Mouse (Mus musculus) forebrain, embryonic 14.5 days (tissue): ENCODE results near the gene Pbx2. TPM values are rescaled to one million over a fixed set of nuclear protein-coding genes. Genes with fewer than 3 reads are reported as not detected.

Experiments
- ATAC-seq: fragments of 200-750 bp; cut with Nextera tagmentation; 2 replicates; pipeline ENCODE4 v1.8.0; 2017; ENCODE audit warnings: mild to moderate bottlenecking, moderate library complexity
- DNase-seq: peaks from one replicate; pipeline ENCODE4 v3.0.0-alpha.2; 2015; ENCODE audit warnings: low spot score
- H3K27ac ChIP-seq: fragments of 300-500 bp; sonication (generic); 2 replicates; pipeline ENCODE4 v1.5.1; 2014; ENCODE audit warnings: low read depth, mild to moderate bottlenecking, control low read depth, low read length, moderate library complexity
- H3K27me3 ChIP-seq: fragments of 300-500 bp; sonication (generic); replicated peaks from 2 replicates; pipeline ENCODE4 v1.6.1; 2014; ENCODE audit warnings: low read length, control low read depth, mixed read lengths; ENCODE audit not compliant: control insufficient read depth, insufficient read depth
- H3K36me3 ChIP-seq: fragments of 300-500 bp; sonication (generic); 2 replicates; pipeline ENCODE4 v1.6.1; 2014; ENCODE audit warnings: low read length, control low read depth; ENCODE audit not compliant: control insufficient read depth, insufficient read depth
- H3K4me1 ChIP-seq: fragments of 300-500 bp; sonication (generic); 2 replicates; pipeline ENCODE4 v1.6.1; 2014; ENCODE audit warnings: antibody characterized with exemption, low read length, control low read depth; ENCODE audit not compliant: control insufficient read depth, insufficient read depth
- H3K4me2 ChIP-seq: fragments of 300-500 bp; sonication (generic); 2 replicates; pipeline ENCODE4 v1.6.1; 2014; ENCODE audit warnings: mild to moderate bottlenecking, control low read depth, low read length
- H3K4me3 ChIP-seq: fragments of 300-500 bp; sonication (generic); 2 replicates; pipeline ENCODE4 v1.5.1; 2014; ENCODE audit warnings: low read depth, low read length, control low read depth
- H3K9ac ChIP-seq: fragments of 300-500 bp; sonication (generic); 2 replicates; pipeline ENCODE4 v1.6.1; 2014; ENCODE audit warnings: mild to moderate bottlenecking, low read length, control low read depth, moderate library complexity
- H3K9me3 ChIP-seq: fragments of 300-500 bp; sonication (generic); replicated peaks from 2 replicates; pipeline ENCODE4 v1.6.1; 2016; ENCODE audit warnings: low read length, control low read depth, mixed read lengths; ENCODE audit not compliant: control insufficient read depth
- WGBS: fragments of 180-500 bp; shearing (Covaris S2); extraction: QIAGEN DNeasy Blood & Tissue Kit; methylation state at CpG from one replicate; pipeline ENCODE4 v1.1.7; 2014; 5-methylcytosine and 5-hydroxymethylcytosine counted together
- polyA plus RNA-seq: library from polyadenylated mRNA; unstranded; fragments of >200 nt; fragmentation: Nextera tagmentation; extraction: Ambion mirVana; gene quantifications from 2 replicates; pipeline ENCODE4 v1.2.1, GENCODE M21; 2014

Pbx2 gene
- polyA plus RNA-seq, 1 experiment from 2014 or later = 9.6 TPM

DNA sequence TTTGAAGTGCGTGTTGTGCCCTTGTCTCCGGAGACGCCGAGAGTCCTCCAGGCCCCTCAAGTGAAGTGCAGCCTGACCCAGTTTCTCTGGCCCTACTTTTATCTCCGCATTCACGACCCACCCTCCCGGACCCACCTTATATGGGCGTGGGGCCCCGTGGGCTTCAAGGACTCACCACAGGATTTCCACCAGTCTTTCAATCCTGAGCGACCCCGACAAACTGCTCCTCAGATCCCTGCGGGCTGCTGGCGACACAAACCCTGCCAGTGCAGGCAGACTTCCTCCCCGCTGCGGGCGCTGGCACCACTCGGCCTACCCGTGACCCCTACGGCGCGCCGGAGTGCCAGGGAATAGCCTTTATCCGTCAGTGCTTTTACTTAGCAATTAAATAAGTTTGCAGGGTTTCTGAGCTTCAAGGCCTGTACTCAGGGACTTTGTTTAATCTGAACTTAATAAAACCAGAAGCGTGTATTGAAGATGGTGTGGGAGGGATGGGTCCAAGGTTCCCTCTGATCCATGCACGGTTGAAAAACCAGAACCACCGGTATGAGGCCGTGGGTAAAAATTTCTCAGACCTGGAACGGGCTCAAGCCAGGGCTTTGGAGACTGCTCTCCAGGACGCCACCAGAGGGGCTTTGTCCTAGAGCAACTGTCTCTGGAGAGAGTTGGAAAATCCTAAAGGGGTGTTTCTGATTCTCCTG, 37.0 kb downstream of the Pbx2 start, which contains the start of gene Ppt2:
Gene Ppt2, minus strand, starts transcription at position 568 of the 701 bp plus-strand sequence.
- no peaks in the 10 kb centered on the region for H3K9me3 ChIP-seq
- peak within 1 kb of the TSS; percentile 71 for H3K4me3 ChIP-seq
- 8% methylated on average over 29 of the region's 29 CpGs for WGBS
- H3K27ac ChIP-seq = peak within 1 kb of the TSS; percentile 91
- ATAC-seq = peak; percentile 0; the same call in 1 of the 2 replicates
- peak; percentile 36 for DNase-seq
- peak within 1 kb of the TSS; percentile 76 for H3K9ac ChIP-seq
- peaks cover 14% of the 10 kb centered on the region for H3K36me3 ChIP-seq
- peaks cover 20% of the 10 kb centered on the region for H3K27me3 ChIP-seq
- H3K4me2 ChIP-seq = peak within 1 kb of the TSS; percentile 87
- peaks cover 40% of the 10 kb centered on the region for H3K4me1 ChIP-seq

DNA sequence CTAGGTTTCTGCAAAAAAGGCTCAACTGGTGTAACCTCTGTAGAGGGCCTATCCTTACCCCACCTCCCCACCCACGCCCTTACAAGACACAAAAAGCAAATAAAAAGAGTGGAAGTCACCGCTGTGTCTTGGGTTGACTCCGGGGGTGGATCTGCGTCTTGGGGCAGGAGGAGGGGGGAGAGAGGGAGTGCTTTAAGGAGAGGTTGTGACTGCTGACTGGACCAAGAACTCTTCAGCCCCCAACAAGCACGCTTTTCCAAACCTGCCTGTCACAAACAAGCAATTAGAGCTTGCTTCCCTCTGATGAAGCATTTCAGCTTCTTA, 37.5 kb downstream of the Pbx2 start:
- Histone ChIP-seq H3K4me2 (peak overlapping the region; percentile 87), H3K27ac (peak overlapping the region; percentile 91; the same call in 1 of the 2 replicates), H3K4me3 (peak overlapping the region; percentile 71), H3K9me3 (no peaks in the 10 kb centered on the region), H3K36me3 (peaks cover 11% of the 10 kb centered on the region), H3K27me3 (peaks cover 20% of the 10 kb centered on the region), H3K4me1 (peaks cover 40% of the 10 kb centered on the region), H3K9ac (peak overlapping the region; percentile 76)
- DNase-seq = no peak
- ATAC-seq = no peak
- WGBS = 21% methylated on average over 5 of the region's 5 CpGs

DNA sequence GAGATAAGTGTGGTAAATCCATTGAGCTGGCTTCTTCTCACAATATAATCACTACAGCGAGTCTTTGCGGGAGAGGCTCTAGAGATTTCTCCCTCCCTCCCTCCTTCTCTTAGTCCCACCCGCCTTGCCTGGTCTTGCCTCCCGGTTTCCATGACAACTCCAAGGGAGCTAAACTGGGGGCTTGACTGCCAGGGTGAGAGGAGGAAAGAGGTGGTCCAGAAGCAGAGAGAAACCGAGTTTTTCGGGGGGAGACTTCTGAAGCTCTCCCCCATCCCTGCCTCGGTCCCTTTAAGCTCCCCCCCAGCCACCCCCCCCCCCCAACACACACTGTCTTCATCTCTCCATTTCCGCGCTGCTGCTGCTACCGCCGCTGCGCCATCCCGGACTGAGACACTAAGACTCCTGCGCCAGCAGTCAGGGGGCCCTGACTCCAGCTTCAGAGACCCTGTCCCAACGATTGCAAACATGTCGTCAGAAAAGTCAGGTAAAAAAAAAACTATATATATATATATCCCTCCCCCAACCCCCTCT, 38.2 kb downstream of the Pbx2 start, which contains the start of gene Prrt1:
Gene Prrt1, plus strand, starts transcription at position 313 of the 531 bp plus-strand sequence.
- Histone ChIP-seq H3K27ac (peak within 1 kb of the TSS; percentile 91), H3K4me3 (peak within 1 kb of the TSS; percentile 71), H3K36me3 (peaks cover 5% of the 10 kb centered on the region), H3K4me1 (peaks cover 40% of the 10 kb centered on the region), H3K27me3 (peaks cover 20% of the 10 kb centered on the region), H3K4me2 (peak within 1 kb of the TSS; percentile 87), H3K9ac (peak within 1 kb of the TSS; percentile 76), H3K9me3 (no peaks in the 10 kb centered on the region)
- WGBS = 1% methylated on average over 16 of the region's 16 CpGs
- ATAC-seq = peak; percentile 35; the same call in 1 of the 2 replicates
- DNase-seq = peak; percentile 90

DNA sequence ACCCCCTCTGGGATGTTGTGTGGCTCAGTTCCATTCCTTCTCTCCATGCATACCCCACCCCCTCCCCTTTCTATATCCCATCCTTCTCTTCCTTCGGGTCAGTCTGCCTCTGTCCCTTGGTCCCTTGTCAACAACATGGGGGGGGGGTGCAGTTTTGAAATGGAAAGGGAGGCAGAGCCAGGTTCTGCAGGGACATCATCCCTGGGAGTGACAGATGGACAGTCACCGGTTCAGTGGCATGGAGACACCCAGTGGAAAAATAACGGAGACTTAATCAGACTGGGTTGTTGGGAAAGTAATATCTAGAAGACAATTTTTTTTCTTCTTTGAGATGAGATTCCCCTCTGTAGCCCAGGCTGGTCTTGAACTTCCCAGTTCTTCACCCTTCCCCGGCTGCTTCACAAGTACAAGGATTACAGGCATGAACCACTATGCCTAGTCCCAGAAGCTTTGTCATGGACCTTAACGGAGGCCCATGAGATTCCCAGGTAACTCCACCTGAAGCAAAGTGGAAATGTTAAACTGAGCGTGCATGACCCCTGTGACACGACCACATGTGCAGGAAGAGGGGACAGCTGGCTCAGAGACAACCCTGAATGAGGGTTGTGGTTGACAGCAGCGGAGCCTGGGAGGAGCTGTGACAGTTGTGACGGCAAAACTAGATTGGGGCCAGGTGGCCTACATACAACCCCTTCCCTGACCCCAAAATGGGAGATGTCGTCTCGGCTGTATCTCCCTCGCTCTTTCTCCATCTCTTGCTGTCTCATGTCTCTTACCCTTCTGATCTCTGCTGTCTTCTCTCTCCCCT, 38.9 kb downstream of the Pbx2 start:
- no peak for DNase-seq
- WGBS = 21% methylated on average over 12 of the region's 12 CpGs
- Histone ChIP-seq H3K4me1 (peaks cover 40% of the 10 kb centered on the region), H3K9ac (peak overlapping the region; percentile 52), H3K4me2 (peak overlapping the region; percentile 87), H3K36me3 (peaks cover 5% of the 10 kb centered on the region), H3K4me3 (peak overlapping the region; percentile 71), H3K27me3 (peaks cover 20% of the 10 kb centered on the region), H3K27ac (peak overlapping the region; percentile 9; the same call in 1 of the 2 replicates), H3K9me3 (no peaks in the 10 kb centered on the region)
- ATAC-seq = no peak

DNA sequence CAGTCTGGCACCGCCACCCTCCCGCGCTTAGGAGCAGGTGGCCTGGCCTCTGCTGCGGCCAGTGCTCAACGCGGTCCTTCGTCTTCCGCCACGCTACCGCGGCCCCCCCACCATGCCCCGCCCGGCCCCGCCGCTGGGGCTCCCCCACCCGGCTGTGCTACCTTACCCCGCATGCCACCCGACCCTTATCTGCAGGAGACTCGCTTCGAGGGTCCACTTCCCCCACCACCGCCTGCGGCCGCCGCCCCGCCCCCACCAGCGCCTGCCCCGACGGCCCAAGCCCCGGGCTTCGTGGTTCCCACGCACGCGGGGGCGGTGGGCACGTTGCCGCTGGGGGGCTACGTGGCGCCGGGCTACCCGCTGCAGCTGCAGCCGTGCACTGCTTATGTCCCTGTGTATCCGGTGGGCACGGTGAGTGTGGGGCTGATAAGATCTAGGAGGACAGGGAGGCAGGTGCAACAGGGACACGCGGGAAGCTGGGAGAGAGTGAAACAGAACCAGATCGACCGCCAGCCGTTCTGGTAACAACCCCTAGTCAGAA, 39.8 kb downstream of the Pbx2 start:
- WGBS = 4% methylated on average over 45 of the region's 48 CpGs
- ATAC-seq = no peak
- Histone ChIP-seq H3K27me3 (peaks cover 20% of the 10 kb centered on the region), H3K9ac (peak overlapping the region; percentile 52), H3K4me2 (peak overlapping the region; percentile 87), H3K27ac (no peak overlapping the region), H3K36me3 (no peaks in the 10 kb centered on the region), H3K4me1 (peaks cover 40% of the 10 kb centered on the region), H3K9me3 (no peaks in the 10 kb centered on the region), H3K4me3 (peak overlapping the region; percentile 71)
- DNase-seq = no peak

DNA sequence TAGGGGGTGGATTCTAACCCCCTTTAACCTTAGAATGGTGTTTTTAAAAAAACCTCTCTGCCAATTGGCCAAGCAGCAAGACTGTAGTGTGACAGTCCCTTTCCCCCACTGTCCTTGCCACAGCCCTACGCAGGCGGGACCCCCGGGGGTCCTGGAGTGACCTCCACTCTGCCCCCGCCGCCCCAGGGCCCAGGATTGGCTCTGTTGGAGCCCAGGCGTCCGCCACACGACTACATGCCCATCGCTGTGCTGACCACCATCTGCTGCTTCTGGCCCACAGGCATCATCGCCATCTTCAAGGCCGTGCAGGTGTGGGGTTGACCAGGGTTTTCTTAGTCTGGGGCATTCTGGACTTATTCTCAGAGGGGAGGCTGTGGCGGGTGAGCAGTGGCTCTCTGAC, 40.6 kb downstream of the Pbx2 start:
- WGBS = 8% methylated on average over 12 of the region's 12 CpGs
- H3K4me1 ChIP-seq = peaks cover 34% of the 10 kb centered on the region

GRCm38 (mm10) chr17:34632261-34632691, 41.2 kb downstream of the Pbx2 start:
- Histone ChIP-seq H3K27ac (no peak overlapping the region), H3K27me3 (peaks cover 20% of the 10 kb centered on the region), H3K4me2 (peak overlapping the region; percentile 87), H3K9me3 (no peaks in the 10 kb centered on the region), H3K4me3 (peak overlapping the region; percentile 25), H3K9ac (peak overlapping the region; percentile 41), H3K4me1 (peaks cover 34% of the 10 kb centered on the region), H3K36me3 (no peaks in the 10 kb centered on the region)
- WGBS = under 1% methylated on average over 26 of the region's 26 CpGs
- DNase-seq (peak; percentile 60), ATAC-seq (peak; percentile 18; the same call in 1 of the 2 replicates)

More for the DNA sequence above, 40.6 kb downstream of the Pbx2 start:
- Histone ChIP-seq H3K9ac (peak overlapping the region; percentile 41), H3K4me3 (peak overlapping the region; percentile 25), H3K9me3 (no peaks in the 10 kb centered on the region), H3K4me2 (peak overlapping the region; percentile 87), H3K27ac (no peak overlapping the region), H3K36me3 (no peaks in the 10 kb centered on the region), H3K27me3 (peaks cover 20% of the 10 kb centered on the region)
- ATAC-seq (no peak), DNase-seq (no peak)

DNA sequence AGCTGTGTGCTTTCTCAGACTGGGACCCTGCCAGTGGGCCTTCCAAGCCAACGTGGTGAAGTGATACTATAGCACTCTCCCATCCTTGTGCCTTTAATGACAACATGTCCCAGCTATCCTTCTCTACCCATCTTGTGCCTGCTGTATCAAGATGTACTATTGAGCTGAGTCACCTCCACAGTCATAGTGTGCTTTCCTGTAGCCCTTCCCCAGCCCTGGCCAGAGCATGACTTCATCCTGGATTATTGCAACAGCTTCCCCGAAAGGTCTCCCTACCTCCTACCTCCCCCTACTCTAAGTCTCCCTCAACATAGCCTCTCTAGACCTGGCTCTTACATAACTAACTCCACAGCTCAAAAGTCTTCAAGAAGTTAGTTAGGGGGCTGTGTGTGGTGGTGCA, 44.6 kb downstream of the Pbx2 start:
- Histone ChIP-seq H3K27ac (no peak overlapping the region), H3K4me1 (peaks cover 13% of the 10 kb centered on the region), H3K36me3 (no peaks in the 10 kb centered on the region), H3K9ac (no peak overlapping the region), H3K4me2 (no peak overlapping the region), H3K9me3 (no peaks in the 10 kb centered on the region), H3K4me3 (no peak overlapping the region), H3K27me3 (peaks cover 15% of the 10 kb centered on the region)
- no peak for ATAC-seq
- no peak for DNase-seq
- 82% methylated on average over 2 of the region's 2 CpGs for WGBS
